8 mouse cellular contexts compared by ENCODE assay signal in the genomic region with DNA sequence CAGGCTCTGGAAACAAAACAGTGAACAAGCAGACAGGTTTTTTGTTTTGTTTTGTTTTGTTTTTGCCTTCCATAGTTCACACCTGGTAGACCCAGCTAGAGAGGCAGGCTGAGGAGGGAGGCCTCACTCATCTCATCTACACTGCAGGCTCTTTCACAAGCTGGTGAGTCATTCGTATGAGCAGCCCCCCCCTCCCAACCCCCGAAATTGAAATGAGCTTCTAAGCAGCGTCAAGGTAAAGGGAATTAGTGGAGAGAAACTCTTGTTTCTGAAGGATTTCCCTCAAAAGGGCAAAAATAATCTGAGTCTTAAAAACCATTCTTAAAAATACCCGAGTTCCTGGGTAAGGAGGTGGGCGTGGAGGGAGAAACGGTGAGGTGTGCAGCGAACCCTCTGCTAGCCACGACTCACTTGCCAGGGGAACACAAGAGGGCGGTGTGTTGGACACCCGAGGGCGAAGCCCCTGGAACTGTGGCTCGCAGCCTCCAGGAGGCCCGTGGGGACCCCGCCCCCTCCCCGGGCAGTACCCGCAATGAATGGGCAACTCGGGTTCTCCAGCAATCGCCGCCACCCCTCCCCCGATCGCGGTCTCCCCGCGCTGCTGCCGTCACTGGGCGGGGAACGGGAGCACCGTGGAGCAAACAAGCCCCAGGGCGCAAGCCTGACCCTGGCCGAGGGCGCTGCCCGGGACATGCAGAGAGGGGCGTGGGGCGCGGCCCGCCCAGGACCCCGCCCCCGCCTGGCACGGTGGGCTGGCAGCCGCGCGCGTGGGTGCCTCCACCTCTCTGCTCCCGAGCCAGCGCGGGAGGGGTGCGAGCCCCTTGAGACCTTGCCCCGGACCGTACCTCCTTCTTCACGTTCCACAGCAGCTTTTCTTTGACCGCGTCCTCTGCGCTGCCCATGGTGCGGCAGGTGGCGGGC. TPM values are rescaled to one million over a fixed set of nuclear protein-coding genes. Genes with fewer than 3 reads are reported as not detected.
DNase-seq lines count a peak whose midpoint lies in the region; ATAC-seq and TF ChIP-seq lines count a peak whose summit lies in the region.

No protein-coding gene starts in this region.

- H3K36me3 ChIP-seq in heart, embryonic 15.5 days, result peaks cover 15% of the 10 kb centered on the region
- H3K36me3 ChIP-seq in liver, embryonic 16.5 days (ENCODE audit: control insufficient read depth, insufficient read depth), result peaks cover 12% of the 10 kb centered on the region
- peaks cover 3% of the 10 kb centered on the region; the same call in 1 of the 2 replicates for H3K36me3 ChIP-seq in neural tube, embryonic 11.5 days (ENCODE audit: control insufficient read depth, insufficient read depth, low read length)

- peak; percentile 47 for TF ChIP-seq CTCF in brain, embryonic 14.5 days (IDR thresholded peaks at IDR 0.05; ENCODE audit: borderline replicate concordance, extremely low read depth, insufficient read depth, insufficient read length)

- TF ChIP-seq POLR2A in brain, embryonic 14.5 days (IDR thresholded peaks at IDR 0.05; ENCODE audit: borderline replicate concordance, extremely low read depth, insufficient read depth, insufficient read length, poor library complexity, severe bottlenecking), result no peak

- peak overlapping the region; percentile 91 for H3K4me3 ChIP-seq in heart, embryonic 15.5 days
- H3K4me3 ChIP-seq in liver, embryonic 16.5 days (ENCODE audit: low read depth, low read length), result peak overlapping the region; percentile 85
- peak overlapping the region; percentile 77 for H3K4me3 ChIP-seq in neural tube, embryonic 11.5 days (ENCODE audit: low read depth, low read length)

- peak; percentile 11 for ATAC-seq in CD4-positive, CD25-positive, alpha-beta regulatory T cell, adult 4 months
- peak; percentile 58 for ATAC-seq in heart, embryonic 15.5 days (replicated peaks; ENCODE audit: insufficient number of reproducible peaks, insufficient read depth, low FRiP score, low read depth)
- peak; percentile 58 for ATAC-seq in liver, embryonic 16.5 days (ENCODE audit: low read depth)
- ATAC-seq in neural tube, embryonic 11.5 days (ENCODE audit: insufficient read depth, low FRiP score, low TSS enrichment), result peak; percentile 43; the same call in 1 of the 2 replicates

- WGBS in heart, embryonic 15.5 days, result 1% methylated on average over 51 of the region's 55 CpGs
- WGBS in liver, embryonic 16.5 days (ENCODE audit: insufficient replicate concordance), result 2% methylated on average over 52 of the region's 55 CpGs
- under 1% methylated on average over 30 of the region's 55 CpGs for WGBS in neural tube, embryonic 11.5 days

- H3K4me1 ChIP-seq in heart, embryonic 15.5 days (replicated peaks), result peaks cover 27% of the 10 kb centered on the region
- H3K4me1 ChIP-seq in liver, embryonic 16.5 days (ENCODE audit: control insufficient read depth, low read depth, low read length), result peaks cover 23% of the 10 kb centered on the region
- H3K4me1 ChIP-seq in neural tube, embryonic 11.5 days (ENCODE audit: control insufficient read depth, insufficient read depth, low read length), result no peaks in the 10 kb centered on the region; the same call in 1 of the 2 replicates

- H3K9ac ChIP-seq in heart, embryonic 15.5 days, result peak overlapping the region; percentile 80
- peak overlapping the region; percentile 73 for H3K9ac ChIP-seq in liver, embryonic 16.5 days (ENCODE audit: low read depth, low read length)
- H3K9ac ChIP-seq in neural tube, embryonic 11.5 days (ENCODE audit: low read length), result peak overlapping the region; percentile 81

- peak overlapping the region; percentile 87 for H3K27ac ChIP-seq in heart, embryonic 15.5 days
- H3K27ac ChIP-seq in liver, embryonic 16.5 days (ENCODE audit: low read length), result peak overlapping the region; percentile 66
- peak overlapping the region; percentile 84 for H3K27ac ChIP-seq in neural tube, embryonic 11.5 days (ENCODE audit: low read depth, low read length)

- no peaks in the 10 kb centered on the region for H3K9me3 ChIP-seq in heart, embryonic 15.5 days (replicated peaks)
- no peaks in the 10 kb centered on the region for H3K9me3 ChIP-seq in liver, embryonic 16.5 days (replicated peaks; ENCODE audit: control insufficient read depth, low read length)
- H3K9me3 ChIP-seq in neural tube, embryonic 11.5 days (ENCODE audit: control insufficient read depth, low read length), result no peaks in the 10 kb centered on the region

- H3K4me2 ChIP-seq in heart, embryonic 15.5 days, result peak overlapping the region; percentile 95
- peak overlapping the region; percentile 98 for H3K4me2 ChIP-seq in liver, embryonic 16.5 days (ENCODE audit: low read depth, low read length)
- peak overlapping the region; percentile 64 for H3K4me2 ChIP-seq in neural tube, embryonic 11.5 days (ENCODE audit: low read depth)

- H3K27me3 ChIP-seq in heart, embryonic 15.5 days, result no peaks in the 10 kb centered on the region
- H3K27me3 ChIP-seq in liver, embryonic 16.5 days (ENCODE audit: control insufficient read depth, insufficient read depth, low read depth, low read length), result no peaks in the 10 kb centered on the region
- H3K27me3 ChIP-seq in neural tube, embryonic 11.5 days (ENCODE audit: control insufficient read depth, insufficient read depth, low read length), result no peaks in the 10 kb centered on the region

- peak; percentile 67 for DNase-seq in brain, embryonic 14.5 days (ENCODE audit: low read depth)
- peak; percentile 35 for DNase-seq in fibroblast of lung, adult 2 months (ENCODE audit: low read depth)
- peak; percentile 66 to 86 for DNase-seq in kidney, postnatal 25 days
- peak; percentile 68 for DNase-seq in neural tube, embryonic 11.5 days (ENCODE audit: low spot score)
- DNase-seq in telencephalon, adult 2 months (ENCODE audit: low read depth, low spot score), result peak; percentile 29

RNA-seq across cellular contexts. Expression of gene Sgsm2, which starts 0.6 kb away (rescaled TPM):
- polyA plus RNA-seq in CD4-positive, CD25-positive, alpha-beta regulatory T cell, adult 4 months (2017; shearing (Covaris generic)), result 1 to 10 TPM; 2.8 to 3.3 TPM
- polyA plus RNA-seq in brain, embryonic 14.5 days (2012; rRNA removed), result 52.4 and 63.2 TPM in 2 replicates
- polyA plus RNA-seq in heart, embryonic 15.5 days (2015; fragmentation: Nextera tagmentation; extraction: Ambion mirVana), result 3.5 and 5.5 TPM in 2 replicates
- polyA plus RNA-seq in liver, embryonic 16.5 days (2015; fragmentation: Nextera tagmentation; extraction: Ambion mirVana), result 0.89 and 1.2 TPM in 2 replicates
- polyA plus RNA-seq in neural tube, embryonic 11.5 days (2014; fragmentation: Nextera tagmentation; extraction: Ambion mirVana), result 7.9 and 8.1 TPM in 2 replicates

RNA-seq across cellular contexts. Expression of gene Tsr1, which starts 1.6 kb away (rescaled TPM):
- polyA plus RNA-seq in CD4-positive, CD25-positive, alpha-beta regulatory T cell, adult 4 months (2017; shearing (Covaris generic)), result 10 to 100 TPM; 38.5 to 53.0 TPM
- 20.5 and 25.0 TPM in 2 replicates for polyA plus RNA-seq in brain, embryonic 14.5 days (2012; rRNA removed)
- 19.2 and 25.9 TPM in 2 replicates for polyA plus RNA-seq in heart, embryonic 15.5 days (2015; fragmentation: Nextera tagmentation; extraction: Ambion mirVana)
- polyA plus RNA-seq in liver, embryonic 16.5 days (2015; fragmentation: Nextera tagmentation; extraction: Ambion mirVana), result 16.7 and 17.5 TPM in 2 replicates
- polyA plus RNA-seq in neural tube, embryonic 11.5 days (2014; fragmentation: Nextera tagmentation; extraction: Ambion mirVana), result 49.6 and 50.0 TPM in 2 replicates

RNA-seq across cellular contexts. Expression of gene Smg6, which starts 29.4 kb away (rescaled TPM):
- polyA plus RNA-seq in CD4-positive, CD25-positive, alpha-beta regulatory T cell, adult 4 months (2017; shearing (Covaris generic)), result 10 to 100 TPM; 16.5 to 21.8 TPM
- 35.0 and 39.3 TPM in 2 replicates for polyA plus RNA-seq in brain, embryonic 14.5 days (2012; rRNA removed)
- polyA plus RNA-seq in heart, embryonic 15.5 days (2015; fragmentation: Nextera tagmentation; extraction: Ambion mirVana), result 10.0 and 11.4 TPM in 2 replicates
- 5.1 and 5.5 TPM in 2 replicates for polyA plus RNA-seq in liver, embryonic 16.5 days (2015; fragmentation: Nextera tagmentation; extraction: Ambion mirVana)
- 17.1 and 17.4 TPM in 2 replicates for polyA plus RNA-seq in neural tube, embryonic 11.5 days (2014; fragmentation: Nextera tagmentation; extraction: Ambion mirVana)

RNA-seq across cellular contexts. Expression of gene Srr, which starts 29.5 kb away (rescaled TPM):
- 1 to 10 TPM; 7.8 to 8.9 TPM for polyA plus RNA-seq in CD4-positive, CD25-positive, alpha-beta regulatory T cell, adult 4 months (2017; shearing (Covaris generic))
- 23.3 and 33.0 TPM in 2 replicates for polyA plus RNA-seq in brain, embryonic 14.5 days (2012; rRNA removed)
- polyA plus RNA-seq in heart, embryonic 15.5 days (2015; fragmentation: Nextera tagmentation; extraction: Ambion mirVana), result 18.7 and 22.6 TPM in 2 replicates
- 4.6 and 5.1 TPM in 2 replicates for polyA plus RNA-seq in liver, embryonic 16.5 days (2015; fragmentation: Nextera tagmentation; extraction: Ambion mirVana)
- 29.4 and 34.3 TPM in 2 replicates for polyA plus RNA-seq in neural tube, embryonic 11.5 days (2014; fragmentation: Nextera tagmentation; extraction: Ambion mirVana)

Comparison
In these comparisons a context has a peak if more than half of its experiments do, and no peak if none do; other contexts are left out.
1. Peak in every context shown above with its lines: DNase-seq, ATAC-seq, H3K4me3 ChIP-seq and H3K27ac ChIP-seq.